Mouse (Mus musculus) adipocyte (in vitro differentiated cells): ENCODE data around the gene Gm10663.

Experiments used
- DNase-seq: peaks from one replicate; pipeline ENCODE4 v3.0.0-alpha.2; 2016; ENCODE audit warnings: low spot score

Gene Gm10663

GRCm38 (mm10) chr8:65087711-65088110 is 12.9 kb downstream of the Gm10663 start:
- DNase-seq, result no peak

DNA sequence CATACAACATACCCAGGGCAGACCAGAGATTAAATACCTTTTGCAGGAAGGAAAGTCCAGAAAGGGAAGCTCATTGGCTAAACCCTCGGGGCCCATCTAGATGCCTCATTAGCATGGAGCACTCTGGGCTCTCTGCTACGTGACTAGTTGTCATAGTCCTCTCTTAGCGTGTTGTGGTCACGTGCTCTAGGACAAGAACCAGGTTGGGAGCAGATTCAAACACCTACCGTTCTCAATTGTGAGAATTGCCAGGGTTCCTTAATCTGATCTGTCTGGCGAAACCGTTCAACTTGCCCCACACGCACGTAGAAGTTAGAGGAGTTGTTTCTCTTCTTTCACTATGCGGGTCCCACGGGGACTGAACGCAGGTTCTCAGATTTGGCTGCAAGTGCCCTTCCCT is 13.3 kb downstream of the Gm10663 start:
- no peak for DNase-seq

- DNase-seq, result no peak
Measured at GRCm38 (mm10) chr8:65089781-65090180, 14.9 kb downstream of the Gm10663 start.

DNA sequence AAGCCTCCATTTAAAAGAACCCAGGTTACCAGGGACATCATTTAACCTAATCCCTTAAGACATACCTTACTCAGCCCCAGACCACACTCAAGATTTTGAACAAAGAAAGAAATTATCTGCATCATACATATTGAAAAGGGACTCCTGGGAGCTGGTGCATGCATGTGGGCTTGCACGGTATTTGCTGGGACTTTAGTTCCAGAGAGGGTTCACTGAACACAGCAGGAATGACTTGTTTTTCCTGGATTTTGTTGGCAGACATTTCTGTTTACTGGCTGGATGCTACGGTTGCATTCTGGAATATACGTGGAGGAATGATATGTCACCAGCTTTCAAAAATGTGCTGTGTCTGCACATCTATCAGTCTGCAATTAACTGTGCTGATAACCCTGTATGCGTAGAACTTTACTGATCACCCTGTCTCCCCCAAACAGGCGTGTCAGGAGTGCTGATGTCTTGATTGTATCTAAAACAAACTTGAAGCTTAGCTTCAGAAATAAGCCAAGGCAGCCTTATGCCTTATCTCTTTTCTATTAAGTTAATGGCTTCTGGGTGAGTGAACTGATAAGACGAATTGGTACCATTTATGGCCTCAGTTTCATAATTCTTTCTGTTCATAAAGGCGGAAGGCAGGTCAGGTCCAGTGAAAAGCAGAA is 23.1 kb downstream of the Gm10663 start:
- DNase-seq, result no peak

DNA sequence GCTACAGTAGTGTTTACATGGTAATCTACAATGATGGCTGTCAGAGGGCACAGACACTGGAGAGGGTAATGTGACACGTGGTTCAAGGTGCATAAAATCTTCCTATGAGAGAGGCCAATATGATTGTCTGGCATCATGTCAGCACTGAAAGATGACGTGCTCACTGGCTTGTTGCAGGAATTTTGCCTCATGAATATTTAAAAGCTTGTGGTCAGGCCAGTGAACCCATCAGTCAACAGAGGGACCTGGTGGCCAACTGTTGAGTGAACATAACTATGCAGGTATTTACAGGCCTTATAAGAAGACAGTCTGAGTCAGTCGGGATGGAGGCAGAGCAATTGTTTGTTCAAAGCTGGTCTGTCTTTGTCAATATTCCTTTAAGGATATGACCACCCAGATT is 24.9 kb downstream of the Gm10663 start:
- DNase-seq, result no peak

- no peak for DNase-seq
Measured at GRCm38 (mm10) chr8:65103632-65104031, 28.8 kb downstream of the Gm10663 start.

GRCm38 (mm10) chr8:65104041-65104440 is 29.2 kb downstream of the Gm10663 start:
- DNase-seq, result no peak

DNA sequence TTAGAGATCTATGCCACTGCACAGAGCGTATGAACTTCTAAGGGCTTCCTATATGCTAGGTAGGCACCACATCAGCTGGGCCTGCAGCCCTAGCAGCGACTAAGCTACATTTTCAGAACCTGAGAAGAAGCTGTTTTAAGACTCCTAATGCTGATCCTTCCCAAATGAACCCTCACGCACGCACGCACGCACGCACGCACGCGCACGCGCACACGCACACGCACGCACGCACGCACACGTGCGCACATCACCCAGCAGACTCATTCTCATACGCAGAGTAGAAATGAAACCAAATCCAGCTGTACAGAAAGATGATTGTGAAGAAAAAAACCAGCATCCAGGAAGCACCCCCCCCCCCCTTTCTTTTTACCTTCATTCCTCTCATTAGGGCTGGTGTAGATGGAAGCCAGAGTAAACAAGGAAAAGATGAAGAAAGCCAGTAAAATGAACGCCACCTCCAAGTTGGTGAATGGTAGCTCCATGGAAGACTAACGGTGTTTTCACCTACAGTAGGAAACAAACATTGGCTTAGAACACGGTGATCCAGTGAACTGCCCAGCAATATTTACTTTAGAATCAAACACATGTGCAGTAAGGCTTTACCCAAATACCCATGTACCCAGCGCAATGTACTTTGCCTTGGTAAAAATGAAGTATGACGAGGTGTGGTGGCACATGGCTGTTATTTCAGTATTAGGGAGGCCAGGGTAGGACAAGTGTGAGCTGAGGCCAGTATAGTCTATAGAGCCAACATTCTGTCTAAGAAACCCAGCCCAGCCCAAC is 33.3 kb downstream of the Gm10663 start:
- DNase-seq, result no peak

DNA sequence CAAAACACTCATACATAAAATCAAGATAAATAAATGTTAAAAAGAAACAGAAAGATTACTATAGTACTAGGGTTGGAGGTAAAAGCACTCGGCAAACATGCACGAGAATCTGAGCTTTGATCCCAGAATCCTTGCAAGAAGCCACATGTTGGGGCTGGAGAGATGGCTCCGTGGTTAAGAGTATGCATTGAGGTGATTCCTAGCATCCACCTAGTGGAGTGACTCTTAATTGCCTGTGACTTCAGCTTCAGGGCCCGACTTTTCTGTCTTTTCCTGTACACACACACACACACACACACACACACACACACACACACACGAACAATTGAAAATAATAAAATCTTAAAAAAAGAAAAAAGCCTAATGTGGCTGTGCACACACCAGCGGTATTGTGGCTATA is 34.1 kb downstream of the Gm10663 start:
- DNase-seq, result no peak

DNA sequence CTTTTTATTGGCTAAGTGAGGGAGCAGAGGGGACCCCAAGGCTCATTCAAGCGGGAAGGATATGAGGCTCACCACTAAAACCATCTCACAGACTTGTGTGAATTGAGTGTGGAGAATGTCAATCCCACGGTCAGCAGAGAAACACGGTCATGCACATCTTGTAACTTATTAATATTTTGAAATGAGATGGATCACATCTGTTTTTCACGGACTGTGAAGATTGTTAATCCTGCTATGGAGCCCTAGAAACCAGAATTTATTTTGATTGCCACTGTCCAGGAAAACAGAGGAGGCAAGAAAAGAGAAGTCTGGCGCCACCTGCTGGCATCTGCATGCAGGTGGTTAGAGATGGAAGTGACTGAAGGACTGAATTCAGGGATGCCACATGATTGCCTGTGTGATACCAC is 35.5 kb downstream of the Gm10663 start:
- peak; percentile 79 for DNase-seq

- no peak for DNase-seq
Measured at GRCm38 (mm10) chr8:65112092-65112491, 37.3 kb downstream of the Gm10663 start.

GRCm38 (mm10) chr8:65126014-65126413 is 51.2 kb downstream of the Gm10663 start:
- no peak for DNase-seq

GRCm38 (mm10) chr8:65126454-65126853 is 51.6 kb downstream of the Gm10663 start:
- no peak for DNase-seq
